Mouse (Mus musculus): ENCODE measurements around the gene Dusp22. TPM values are rescaled to one million over a fixed set of nuclear protein-coding genes. Genes with fewer than 3 reads are reported as not detected.

The Dusp22 gene
- polyA plus RNA-seq, 1 experiment, result 25.2 TPM

- TF ChIP-seq POLR2A (IDR thresholded peaks at IDR 0.05; ENCODE audit: low read depth, low read length) (no peak), CTCF (conservative IDR thresholded peaks at IDR 0.05; ENCODE audit: insufficient read depth, insufficient read length, low read depth, low read length) (no peak)
- no peak for DNase-seq
- WGBS, result 53% methylated on average over 11 of the region's 11 CpGs
- H3K36me3 ChIP-seq (ENCODE audit: control insufficient read depth, insufficient read depth, low read length), result no peaks in the 10 kb centered on the region
- H3K27ac ChIP-seq (ENCODE audit: insufficient read depth, low read depth, low read length), result no peak overlapping the region
- H3K4me3 ChIP-seq (ENCODE audit: insufficient read depth, low read depth, low read length), result no peak overlapping the region
- H3K27me3 ChIP-seq (replicated peaks; ENCODE audit: control insufficient read depth, insufficient read depth, low read length), result no peaks in the 10 kb centered on the region
- H3K4me1 ChIP-seq (ENCODE audit: control insufficient read depth, insufficient read depth, low read length), result peaks cover 7% of the 10 kb centered on the region; the same call in 1 of the 2 replicates
Observed at GRCm38 (mm10) chr13:30748321-30748720, 88.5 kb downstream of the Dusp22 start.

GRCm38 (mm10) chr13:30749021-30749556 lies 89.3 kb downstream of the Dusp22 start, which contains the start of gene Irf4:
Gene Irf4, plus strand, starts transcription at chr13:30749226.
- Histone ChIP-seq H3K36me3 (ENCODE audit: control insufficient read depth, insufficient read depth, low read length) (no peaks in the 10 kb centered on the region), H3K27me3 (replicated peaks; ENCODE audit: control insufficient read depth, insufficient read depth, low read length) (no peaks in the 10 kb centered on the region), H3K4me3 (ENCODE audit: insufficient read depth, low read depth, low read length) (peak within 1 kb of the TSS; percentile 35; the same call in 1 of the 2 replicates), H3K27ac (ENCODE audit: insufficient read depth, low read depth, low read length) (no peak within 1 kb of the TSS), H3K4me1 (ENCODE audit: control insufficient read depth, insufficient read depth, low read length) (peaks cover 7% of the 10 kb centered on the region; the same call in 1 of the 2 replicates)
- peak; percentile 63 for DNase-seq
- 1% methylated on average over 21 of the region's 21 CpGs for WGBS
- no peak for TF ChIP-seq POLR2A (IDR thresholded peaks at IDR 0.05; ENCODE audit: low read depth, low read length)
- no peak for TF ChIP-seq CTCF (conservative IDR thresholded peaks at IDR 0.05; ENCODE audit: insufficient read depth, insufficient read length, low read depth, low read length)

GRCm38 (mm10) chr13:30749557-30750141 lies 89.8 kb downstream of the Dusp22 start:
- WGBS, result 7% methylated on average over 11 of the region's 11 CpGs
- H3K27me3 ChIP-seq (replicated peaks; ENCODE audit: control insufficient read depth, insufficient read depth, low read length), result no peaks in the 10 kb centered on the region
- DNase-seq, result peak; percentile 11

GRCm38 (mm10) chr13:30750461-30751303 lies 90.9 kb downstream of the Dusp22 start:
- TF ChIP-seq CTCF (conservative IDR thresholded peaks at IDR 0.05; ENCODE audit: insufficient read depth, insufficient read length, low read depth, low read length), result no peak
- TF ChIP-seq POLR2A (IDR thresholded peaks at IDR 0.05; ENCODE audit: low read depth, low read length), result no peak
- DNase-seq, result peak; percentile 14
- Histone ChIP-seq H3K27ac (ENCODE audit: insufficient read depth, low read depth, low read length) (no peak overlapping the region), H3K36me3 (ENCODE audit: control insufficient read depth, insufficient read depth, low read length) (no peaks in the 10 kb centered on the region), H3K4me1 (ENCODE audit: control insufficient read depth, insufficient read depth, low read length) (peaks cover 7% of the 10 kb centered on the region; the same call in 1 of the 2 replicates), H3K27me3 (replicated peaks; ENCODE audit: control insufficient read depth, insufficient read depth, low read length) (no peaks in the 10 kb centered on the region), H3K4me3 (ENCODE audit: insufficient read depth, low read depth, low read length) (peak overlapping the region; percentile 1; the same call in 1 of the 2 replicates)
- WGBS, result 3% methylated on average over 33 of the region's 33 CpGs

More at GRCm38 (mm10) chr13:30749557-30750141, 89.8 kb downstream of the Dusp22 start:
- TF ChIP-seq CTCF (conservative IDR thresholded peaks at IDR 0.05; ENCODE audit: insufficient read depth, insufficient read length, low read depth, low read length) (no peak), POLR2A (IDR thresholded peaks at IDR 0.05; ENCODE audit: low read depth, low read length) (no peak)
- H3K4me1 ChIP-seq (ENCODE audit: control insufficient read depth, insufficient read depth, low read length), result peaks cover 7% of the 10 kb centered on the region; the same call in 1 of the 2 replicates
- H3K27ac ChIP-seq (ENCODE audit: insufficient read depth, low read depth, low read length), result no peak overlapping the region
- no peaks in the 10 kb centered on the region for H3K36me3 ChIP-seq (ENCODE audit: control insufficient read depth, insufficient read depth, low read length)
- H3K4me3 ChIP-seq (ENCODE audit: insufficient read depth, low read depth, low read length), result peak overlapping the region; percentile 35; the same call in 1 of the 2 replicates

GRCm38 (mm10) chr13:30751304-30751580 lies 91.4 kb downstream of the Dusp22 start:
- Histone ChIP-seq H3K27ac (ENCODE audit: insufficient read depth, low read depth, low read length) (no peak overlapping the region), H3K4me3 (ENCODE audit: insufficient read depth, low read depth, low read length) (no peak overlapping the region), H3K4me1 (ENCODE audit: control insufficient read depth, insufficient read depth, low read length) (peaks cover 7% of the 10 kb centered on the region; the same call in 1 of the 2 replicates), H3K36me3 (ENCODE audit: control insufficient read depth, insufficient read depth, low read length) (no peaks in the 10 kb centered on the region), H3K27me3 (replicated peaks; ENCODE audit: control insufficient read depth, insufficient read depth, low read length) (no peaks in the 10 kb centered on the region)
- no peak for DNase-seq
- 40% methylated on average over 6 of the region's 6 CpGs for WGBS
- TF ChIP-seq CTCF (conservative IDR thresholded peaks at IDR 0.05; ENCODE audit: insufficient read depth, insufficient read length, low read depth, low read length) (no peak), POLR2A (IDR thresholded peaks at IDR 0.05; ENCODE audit: low read depth, low read length) (no peak)

- Histone ChIP-seq H3K4me1 (ENCODE audit: control insufficient read depth, insufficient read depth, low read length) (peaks cover 7% of the 10 kb centered on the region; the same call in 1 of the 2 replicates), H3K27me3 (replicated peaks; ENCODE audit: control insufficient read depth, insufficient read depth, low read length) (no peaks in the 10 kb centered on the region), H3K27ac (ENCODE audit: insufficient read depth, low read depth, low read length) (no peak overlapping the region), H3K36me3 (ENCODE audit: control insufficient read depth, insufficient read depth, low read length) (no peaks in the 10 kb centered on the region), H3K4me3 (ENCODE audit: insufficient read depth, low read depth, low read length) (no peak overlapping the region)
- WGBS, result 71% methylated on average over 4 of the region's 4 CpGs
- DNase-seq, result no peak
- no peak for TF ChIP-seq POLR2A (IDR thresholded peaks at IDR 0.05; ENCODE audit: low read depth, low read length)
- no peak for TF ChIP-seq CTCF (conservative IDR thresholded peaks at IDR 0.05; ENCODE audit: insufficient read depth, insufficient read length, low read depth, low read length)
Observed at GRCm38 (mm10) chr13:30752581-30753187, 92.9 kb downstream of the Dusp22 start.

All from kidney, adult 2 months (tissue).